In the genomic region with DNA sequence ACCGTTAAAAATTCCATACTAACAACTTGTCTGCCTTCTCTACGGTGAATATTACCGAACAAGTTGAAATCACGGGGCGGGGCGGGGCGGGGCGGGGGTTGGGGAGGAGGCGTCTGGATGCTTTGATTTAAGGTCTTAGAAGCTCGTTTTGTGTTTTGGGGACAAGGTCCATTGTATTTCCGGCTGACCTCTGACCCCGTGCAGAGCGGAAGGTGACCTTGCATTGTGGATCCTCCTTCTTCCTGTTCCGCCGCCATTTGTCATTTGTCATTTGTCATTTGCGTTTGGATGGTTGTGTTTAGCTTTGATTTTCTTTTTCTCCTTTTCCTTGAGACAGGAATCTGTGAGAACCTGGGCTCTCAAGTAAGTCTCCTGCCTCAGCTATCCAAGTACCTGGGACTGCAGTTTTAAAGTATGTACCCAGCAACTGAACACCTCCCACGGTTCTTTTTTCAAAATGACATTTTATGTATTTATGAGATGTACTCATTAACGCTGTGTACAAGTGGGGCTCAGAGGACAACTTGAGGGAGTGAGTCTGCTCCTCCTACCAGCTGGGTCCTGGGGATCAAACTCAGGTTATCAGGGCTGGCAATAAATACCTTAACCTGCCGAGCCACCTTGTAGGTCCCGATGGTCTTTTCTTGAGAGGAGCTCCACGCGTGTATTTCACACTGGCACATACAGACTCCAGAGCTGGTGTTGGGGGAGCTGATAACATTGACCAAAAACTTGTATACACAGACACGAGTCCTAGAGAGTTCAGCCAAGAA, we compare ENCODE assay signal across 11 mouse cellular contexts.
"Had no signal": no experiment of that assay in that cellular context is flagged by ENCODE, and none has a peak within 500 bp of the region (broad histone marks: within the 10 kb centered on the region; RNA-seq: fewer than 3 reads in every experiment).

No protein-coding gene starts in this region.

- H3K9me3 ChIP-seq: limb, embryonic 15.5 days; liver, embryonic 12.5 days; midbrain, embryonic 12.5 days had no signal

- H3K27ac ChIP-seq: left cerebral cortex, adult 2 months; limb, embryonic 15.5 days; liver, embryonic 12.5 days; midbrain, embryonic 12.5 days had no signal

- DNase-seq: kidney, postnatal 14 days; lung, embryonic 14.5 days; lung, postnatal 10 days; lung, postnatal 4 days; right cerebral cortex, postnatal 14 days; thymus, postnatal 36 days had no signal

- H3K4me3 ChIP-seq: left cerebral cortex, adult 2 months; limb, embryonic 15.5 days; liver, embryonic 12.5 days; megakaryocyte, embryonic 14.5 days; midbrain, embryonic 12.5 days had no signal

- H3K9ac ChIP-seq: limb, embryonic 15.5 days; liver, embryonic 12.5 days; lung, embryonic 14.5 days; midbrain, embryonic 12.5 days had no signal

- H3K36me3 ChIP-seq: limb, embryonic 15.5 days; liver, embryonic 12.5 days; midbrain, embryonic 12.5 days had no signal
